Mouse (Mus musculus): Measurements from ENCODE around the gene Srp9.
"Not testable (repeated sequence)": the region's sequence is repeated elsewhere in the genome, so short reads cannot be mapped to it uniquely, and the experiment has no call there.

Gene Srp9

DNA sequence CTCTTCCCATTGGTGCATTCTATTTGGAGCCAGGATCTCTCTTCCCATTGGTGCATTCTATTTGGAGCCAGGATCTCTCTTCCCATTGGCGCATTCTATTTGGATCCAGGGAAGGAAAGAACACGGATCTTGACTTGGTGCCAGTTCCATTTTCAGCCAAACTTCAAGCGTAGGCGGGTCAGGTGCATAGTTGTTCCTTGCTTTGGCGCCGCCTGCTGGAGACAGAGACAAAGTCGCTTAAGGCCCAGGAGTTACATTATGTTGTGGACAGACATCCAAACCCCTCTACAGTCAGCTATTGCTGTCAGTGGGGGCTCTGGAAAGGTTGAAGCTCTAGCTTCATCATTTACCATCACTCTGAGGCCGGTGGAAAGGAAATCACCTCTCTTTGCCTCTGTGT lies 18.8 kb downstream of the Srp9 start:
- DNase-seq (ENCODE audit: low spot score): no peak

- no peak for DNase-seq (ENCODE audit: low spot score)
Measured at GRCm38 (mm10) chr1:182145546-182145945, 21.0 kb downstream of the Srp9 start.

- DNase-seq (ENCODE audit: low spot score): no peak
Measured at GRCm38 (mm10) chr1:182148864-182149514, 24.5 kb downstream of the Srp9 start.

DNA sequence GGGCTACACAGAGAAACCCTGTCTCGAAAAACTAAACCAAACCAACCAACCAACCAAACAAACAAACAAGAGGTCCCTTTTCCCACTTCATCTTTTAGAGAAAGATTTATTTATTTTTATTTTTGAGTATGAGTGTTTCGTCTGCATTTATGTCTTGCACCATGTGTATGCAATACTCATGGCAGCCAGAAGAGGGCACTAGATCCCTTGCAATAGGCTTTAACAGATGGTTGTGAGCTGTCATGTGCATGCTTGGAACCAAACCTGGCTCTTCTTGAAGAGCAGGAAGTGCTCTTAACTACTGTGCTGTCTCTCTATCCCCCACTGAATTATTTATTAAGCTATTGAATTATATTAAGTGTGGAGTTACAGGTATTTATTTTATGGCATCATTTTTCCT lies 25.4 kb downstream of the Srp9 start:
- DNase-seq (ENCODE audit: low spot score): no peak

- DNase-seq (ENCODE audit: low spot score): no peak
Measured at GRCm38 (mm10) chr1:182157734-182158133, 33.2 kb downstream of the Srp9 start.

- DNase-seq (ENCODE audit: low spot score): no peak
Measured at GRCm38 (mm10) chr1:182159575-182159974, 35.0 kb downstream of the Srp9 start.

DNA sequence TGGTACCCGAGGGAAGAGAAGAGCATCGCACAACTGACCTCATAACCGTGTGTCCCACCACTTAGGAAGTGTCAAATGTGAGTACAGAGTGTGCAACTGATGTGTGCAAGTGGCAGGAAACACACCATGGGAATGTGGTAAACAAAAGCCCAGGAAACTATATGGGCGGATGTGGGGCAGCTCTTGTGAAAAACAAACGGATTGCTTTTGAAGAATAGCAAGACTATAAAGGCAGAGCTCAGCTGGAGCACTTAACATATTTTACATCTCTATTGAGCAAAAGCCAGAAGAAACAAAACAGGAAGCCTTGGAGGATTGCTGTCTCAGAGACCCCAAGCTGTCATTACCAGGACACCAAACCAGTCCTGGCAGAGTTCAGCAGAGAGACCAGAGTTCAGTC lies 38.4 kb downstream of the Srp9 start:
- no peak for DNase-seq (ENCODE audit: low spot score)

- DNase-seq (ENCODE audit: low spot score): no peak
Measured at GRCm38 (mm10) chr1:182164386-182164785, 39.8 kb downstream of the Srp9 start, which contains the start of gene Vmn1r1. TSS of gene Vmn1r1 (minus strand) at chr1:182164486.

DNA sequence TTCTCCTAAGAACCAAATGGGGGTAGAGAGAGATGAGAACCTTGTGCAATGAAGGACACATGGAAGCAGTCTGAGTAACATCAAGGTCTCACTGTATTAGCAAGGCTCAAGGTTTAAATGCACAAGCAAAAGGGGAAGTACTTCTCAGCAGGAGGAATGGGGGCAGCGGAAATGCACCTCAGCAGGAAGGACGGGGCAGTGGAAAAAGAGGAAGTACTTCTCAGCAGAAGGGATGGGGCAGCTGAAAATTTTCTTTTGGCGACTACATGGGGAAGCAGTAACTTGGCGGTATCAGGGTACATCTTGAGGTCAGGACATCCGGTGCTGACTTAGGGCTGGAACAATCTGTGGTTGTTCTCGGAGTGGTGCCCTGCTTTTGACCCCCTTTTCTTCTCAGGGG lies 45.7 kb downstream of the Srp9 start:
- not testable (repeated sequence) for DNase-seq (ENCODE audit: low spot score)

DNA sequence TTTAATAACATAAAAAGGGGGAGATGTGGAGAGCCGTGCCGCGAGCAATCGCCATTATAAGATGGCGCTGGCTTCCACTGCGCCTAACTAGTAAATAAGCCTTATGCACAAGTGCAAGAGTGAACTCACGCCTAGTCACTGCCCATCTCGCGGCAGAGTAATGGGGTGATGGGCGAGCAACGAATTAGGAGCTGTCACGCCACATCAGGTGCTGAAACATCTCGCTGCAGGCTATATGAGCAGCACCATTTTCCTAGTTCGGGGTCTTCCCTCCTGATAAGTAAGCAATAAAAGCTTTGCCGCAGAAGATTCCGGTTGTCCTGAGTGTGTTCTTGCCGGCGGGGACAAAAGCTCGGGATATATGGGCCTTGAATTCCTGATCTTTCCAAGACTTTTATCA lies 52.4 kb downstream of the Srp9 start:
- DNase-seq (ENCODE audit: low spot score): not testable (repeated sequence)

- DNase-seq (ENCODE audit: low spot score): no peak
Measured at GRCm38 (mm10) chr1:182181456-182182305, 57.1 kb downstream of the Srp9 start.

All from ovary, postnatal 36 days (tissue).